ENCODE assay signal across 31 mouse cellular contexts in genomic region chr7:143093847-143094246, GRCm38 (mm10). TPM values are rescaled to one million over a fixed set of nuclear protein-coding genes. Genes with fewer than 3 reads are reported as not detected.
"Had no signal": no experiment of that assay in that cellular context is flagged by ENCODE, and none has a peak within 500 bp of the region (broad histone marks: within the 10 kb centered on the region; RNA-seq: fewer than 3 reads in every experiment).

No protein-coding gene starts in this region.

- H3K4me1 ChIP-seq: embryonic facial prominence, embryonic 12.5 days; forebrain, embryonic 12.5 days; forebrain, embryonic 13.5 days; forebrain, embryonic 15.5 days; heart, embryonic 10.5 days had no signal

- H3K4me3 ChIP-seq: embryonic facial prominence, embryonic 12.5 days; embryonic facial prominence, embryonic 15.5 days; erythroblast, embryonic 14.5 days; forebrain, embryonic 10.5 days; forebrain, embryonic 12.5 days; forebrain, embryonic 13.5 days; forebrain, embryonic 15.5 days; gastrocnemius, adult 2 months; heart, adult 2 months; heart, embryonic 10.5 days had no signal

- H3K27ac ChIP-seq: embryonic facial prominence, embryonic 12.5 days; embryonic facial prominence, embryonic 15.5 days; forebrain, embryonic 10.5 days; forebrain, embryonic 12.5 days; forebrain, embryonic 13.5 days; forebrain, embryonic 15.5 days; gastrocnemius, adult 2 months; heart, adult 2 months; heart, embryonic 10.5 days had no signal

- ATAC-seq: forebrain, embryonic 13.5 days; forebrain, embryonic 14.5 days; forebrain, embryonic 15.5 days; forebrain, embryonic 16.5 days; forebrain, postnatal 0 days had no signal

- H3K36me3 ChIP-seq: embryonic facial prominence, embryonic 12.5 days; embryonic facial prominence, embryonic 15.5 days; forebrain, embryonic 10.5 days; forebrain, embryonic 12.5 days; forebrain, embryonic 15.5 days; heart, embryonic 10.5 days had no signal

- H3K27me3 ChIP-seq: embryonic facial prominence, embryonic 12.5 days; embryonic facial prominence, embryonic 15.5 days; forebrain, embryonic 13.5 days; forebrain, embryonic 15.5 days had no signal

- H3K4me2 ChIP-seq: embryonic facial prominence, embryonic 12.5 days; embryonic facial prominence, embryonic 15.5 days; forebrain, embryonic 12.5 days; forebrain, embryonic 13.5 days; forebrain, embryonic 15.5 days had no signal

- H3K9ac ChIP-seq: embryonic facial prominence, embryonic 12.5 days; embryonic facial prominence, embryonic 15.5 days; forebrain, embryonic 12.5 days; forebrain, embryonic 13.5 days; forebrain, embryonic 15.5 days; forebrain, postnatal 0 days had no signal

- H3K9me3 ChIP-seq: embryonic facial prominence, embryonic 12.5 days; embryonic facial prominence, embryonic 15.5 days; forebrain, embryonic 10.5 days; forebrain, embryonic 12.5 days; forebrain, embryonic 13.5 days; forebrain, embryonic 15.5 days; heart, embryonic 10.5 days had no signal

- DNase-seq: cerebellum, adult 2 months; cerebellum, adult 8-10 months; cerebellum, adult 9-10 months; cerebellum, adult 9-11 months; cerebellum, postnatal 10 days; cerebellum, postnatal 14 days; cerebellum, postnatal 25 days; cerebellum, postnatal 36 days; embryo, embryonic 11 days; forebrain, postnatal 0 days; gastrocnemius, adult 2 months; gastrocnemius, postnatal 10 days; gastrocnemius, postnatal 14 days; gastrocnemius, postnatal 25 days; gastrocnemius, postnatal 36 days; heart, adult 2 months had no signal

RNA-seq across cellular contexts. Expression of gene Trpm5, which starts 0.6 kb away (rescaled TPM):
- total RNA-seq: common myeloid progenitor, adult 5-6 weeks; gastrocnemius, adult 18-20 months; gastrocnemius, adult 2 months; gastrocnemius, adult 8-10 months; gastrocnemius, postnatal 36 days; granulocyte monocyte progenitor cell, adult 5-6 weeks; heart, adult 2 months had no signal
- polyA plus RNA-seq: cortical plate, adult 2 months; erythroblast, embryonic 14.5 days had no signal

RNA-seq across cellular contexts. Expression of gene Kcnq1, which starts 12.3 kb away (rescaled TPM):
- total RNA-seq: common myeloid progenitor, adult 5-6 weeks; granulocyte monocyte progenitor cell, adult 5-6 weeks had no signal
